Mouse (Mus musculus) heart, postnatal 14 days (tissue): ENCODE results near the gene Armc2. TPM values are rescaled to one million over a fixed set of nuclear protein-coding genes. Genes with fewer than 3 reads are reported as not detected.
"Not testable (repeated sequence)": the region's sequence is repeated elsewhere in the genome, so short reads cannot be mapped to it uniquely, and the experiment has no call there.

Experiments
- DNase-seq, 2 experiments: peaks; one replicate each; pipeline ENCODE4 v3.0.0; 2021 to 2022
- intact Hi-C: fragments of 180-260 bp; cut with DNase I; formaldehyde crosslinking; loops from one replicate; pipeline ENCODE4 v1.15.1; 2025
- total RNA-seq, 2 experiments: library from RNA; stranded (reverse); gene quantifications; 2 replicates each; pipeline ENCODE4 v1.2.3; 2021

Gene Armc2
- total RNA-seq, 2 experiments from 2014 or later = 3.7 to 3.9 TPM

- DNase-seq = peak; percentile 68 to 74
Measured at GRCm38 (mm10) chr10:41980772-41981383, 37.4 kb downstream of the Armc2 start.

GRCm38 (mm10) chr10:41978403-41979234 is 39.6 kb downstream of the Armc2 start:
- DNase-seq = no peak
- intact Hi-C loops = loop anchor here (5.0 kb wide), 1 partner anchor 146 kb away; no protein-coding TSS in a partner anchor

More at GRCm38 (mm10) chr10:41980772-41981383, 37.4 kb downstream of the Armc2 start:
- intact Hi-C loops = loop anchor here (1.0 to 10.0 kb wide), 5 partner anchors 36 to 651 kb away; partner anchors contain the start of genes Armc2, Cd164 and Foxo3

GRCm38 (mm10) chr10:41972676-41973075 is 45.6 kb downstream of the Armc2 start:
- intact Hi-C loops = no loop called here
- no peak for DNase-seq

- intact Hi-C loops = no loop called here
- no peak for DNase-seq
Measured at GRCm38 (mm10) chr10:41967915-41968635, 50.2 kb downstream of the Armc2 start.

GRCm38 (mm10) chr10:41962725-41963124 is 55.5 kb downstream of the Armc2 start:
- DNase-seq = no peak
- intact Hi-C loops = no loop called here

- intact Hi-C loops = loop anchor here (1.0 kb wide), 1 partner anchor 129 kb away; no protein-coding TSS in a partner anchor
- no peak for DNase-seq
Measured at GRCm38 (mm10) chr10:41959808-41960207, 58.4 kb downstream of the Armc2 start.

GRCm38 (mm10) chr10:41958677-41959274 is 59.5 kb downstream of the Armc2 start:
- intact Hi-C loops = loop anchor here (1.0 kb wide), 1 partner anchor 127 kb away; no protein-coding TSS in a partner anchor
- DNase-seq = no peak

GRCm38 (mm10) chr10:41957421-41958225 is 60.6 kb downstream of the Armc2 start:
- intact Hi-C loops = no loop called here
- DNase-seq = no peak

GRCm38 (mm10) chr10:41953528-41953864 is 64.7 kb downstream of the Armc2 start:
- DNase-seq = no peak
- intact Hi-C loops = no loop called here

- intact Hi-C loops = no loop called here
- no peak for DNase-seq
Measured at GRCm38 (mm10) chr10:41952850-41953527, 65.3 kb downstream of the Armc2 start.

- intact Hi-C loops, DNase-seq: not testable (repeated sequence)
Measured at GRCm38 (mm10) chr10:41952354-41952753, 65.9 kb downstream of the Armc2 start.

GRCm38 (mm10) chr10:41939090-41939489 is 79.2 kb downstream of the Armc2 start:
- DNase-seq = no peak
- intact Hi-C loops = no loop called here

- no peak for DNase-seq
Measured at GRCm38 (mm10) chr10:41937176-41937575, 81.1 kb downstream of the Armc2 start.

GRCm38 (mm10) chr10:41936100-41936499 is 82.1 kb downstream of the Armc2 start:
- peak; percentile 59 to 60 for DNase-seq
- intact Hi-C loops = no loop called here

More at GRCm38 (mm10) chr10:41937176-41937575, 81.1 kb downstream of the Armc2 start:
- intact Hi-C loops = no loop called here

- intact Hi-C loops = no loop called here
- no peak for DNase-seq
Measured at GRCm38 (mm10) chr10:41935476-41935829, 82.8 kb downstream of the Armc2 start.

- peak; percentile 86 to 94 for DNase-seq
- intact Hi-C loops = loop anchor here (5.0 kb wide), 1 partner anchor 43 kb away; no protein-coding TSS in a partner anchor
Measured at GRCm38 (mm10) chr10:41934633-41935475, 83.4 kb downstream of the Armc2 start.

GRCm38 (mm10) chr10:41933536-41933935 is 84.7 kb downstream of the Armc2 start:
- intact Hi-C loops = loop anchor here (2.0 to 5.0 kb wide), 2 partner anchors 25 to 41 kb away; no protein-coding TSS in a partner anchor
- peak; percentile 72 to 77 for DNase-seq

GRCm38 (mm10) chr10:41932943-41933342 is 85.3 kb downstream of the Armc2 start:
- intact Hi-C loops = loop anchor here (2.0 to 5.0 kb wide), 2 partner anchors 24 to 41 kb away; no protein-coding TSS in a partner anchor
- no peak for DNase-seq
